Mouse (Mus musculus) adrenal gland, adult 18-20 months (tissue): ENCODE measurements around the gene Limch1. TPM values are rescaled to one million over a fixed set of nuclear protein-coding genes. Genes with fewer than 3 reads are reported as not detected.

ENCODE experiments used
- DNase-seq, 2 experiments: peaks; one replicate each; pipeline ENCODE4 v3.0.0; 2021 to 2022; ENCODE audit warnings: low spot score in 2 of 2
- total RNA-seq, 2 experiments: library from RNA; stranded (reverse); gene quantifications; 1 replicate in 1 of 2; 2 replicates in 1 of 2; pipeline ENCODE4 v1.2.3; 2021

Gene Limch1
- total RNA-seq, 2 experiments from 2014 or later, result 53.2 to 69.4 TPM

GRCm38 (mm10) chr5:67013926-67014325 lies 268.3 kb downstream of the Limch1 start:
- no peak for DNase-seq

- DNase-seq, result peak; percentile 78 to 81
Measured at GRCm38 (mm10) chr5:67016450-67016849, 270.8 kb downstream of the Limch1 start.

GRCm38 (mm10) chr5:67024459-67025050 lies 278.9 kb downstream of the Limch1 start:
- DNase-seq, result no peak

- no peak for DNase-seq
Measured at GRCm38 (mm10) chr5:67025095-67025494, 279.5 kb downstream of the Limch1 start.

GRCm38 (mm10) chr5:67025581-67025980 lies 280.0 kb downstream of the Limch1 start:
- no peak for DNase-seq

GRCm38 (mm10) chr5:67028786-67029185 lies 283.2 kb downstream of the Limch1 start:
- DNase-seq, result no peak

GRCm38 (mm10) chr5:67029946-67030345 lies 284.3 kb downstream of the Limch1 start:
- DNase-seq, result no peak

- no peak for DNase-seq
Measured at GRCm38 (mm10) chr5:67032601-67033000, 287.0 kb downstream of the Limch1 start.

- DNase-seq, result no peak
Measured at GRCm38 (mm10) chr5:67043932-67044331, 298.3 kb downstream of the Limch1 start.

- peak; percentile 30 to 47 for DNase-seq
Measured at GRCm38 (mm10) chr5:67048003-67048402, 302.4 kb downstream of the Limch1 start.

- DNase-seq, result no peak
Measured at GRCm38 (mm10) chr5:67057803-67058202, 312.2 kb downstream of the Limch1 start.

- no peak for DNase-seq
Measured at GRCm38 (mm10) chr5:67060519-67060918, 314.9 kb downstream of the Limch1 start.

GRCm38 (mm10) chr5:67063596-67063995 lies 318.0 kb downstream of the Limch1 start:
- no peak for DNase-seq

GRCm38 (mm10) chr5:67083117-67083516 lies 337.5 kb downstream of the Limch1 start:
- no peak for DNase-seq

- no peak for DNase-seq
Measured at GRCm38 (mm10) chr5:67090856-67091255, 345.2 kb downstream of the Limch1 start.

- no peak for DNase-seq
Measured at GRCm38 (mm10) chr5:67091766-67092165, 346.1 kb downstream of the Limch1 start.

GRCm38 (mm10) chr5:67093991-67094390 lies 348.4 kb downstream of the Limch1 start:
- no peak for DNase-seq

- peak in 1 of 2 experiments; percentile 5 for DNase-seq
Measured at GRCm38 (mm10) chr5:67095153-67095552, 349.5 kb downstream of the Limch1 start.

GRCm38 (mm10) chr5:67095651-67096377 lies 350.2 kb downstream of the Limch1 start:
- DNase-seq, result peak; percentile 9 to 33

- peak; percentile 13 to 29 for DNase-seq
Measured at GRCm38 (mm10) chr5:67096378-67096771, 350.7 kb downstream of the Limch1 start.

- no peak for DNase-seq
Measured at GRCm38 (mm10) chr5:67097106-67098050, 351.8 kb downstream of the Limch1 start.
